Mouse (Mus musculus) CD8-positive naive resting alpha-beta T cell, adult 2 months (primary cell): ENCODE results near the gene Cactin.

ENCODE experiments used
- DNase-seq, 2 experiments: peaks; one replicate each; pipeline ENCODE4 v3.0.0; 2022; ENCODE audit warnings: low read depth in 2 of 2, low spot score in 2 of 2

The Cactin gene

DNA sequence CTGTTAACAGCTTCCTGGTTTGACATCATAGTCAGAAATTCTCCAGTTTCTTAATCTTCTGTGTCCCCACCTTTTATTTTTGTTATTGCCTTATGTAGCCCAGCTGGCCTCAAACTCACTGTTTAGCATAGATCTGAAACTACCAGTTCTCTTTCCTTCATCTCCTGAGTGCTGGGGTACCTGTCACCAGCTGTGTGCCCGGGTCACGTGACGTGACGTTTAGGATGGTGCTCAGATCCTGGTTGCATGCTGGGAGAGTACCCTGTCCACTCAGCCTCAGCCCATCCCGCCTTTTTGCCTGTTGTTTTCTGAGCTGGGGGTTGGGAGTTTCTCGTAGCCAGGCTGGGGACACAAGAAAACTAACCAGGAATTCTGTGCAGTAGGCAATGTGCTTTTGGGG is 23.7 kb upstream of the Cactin start:
- DNase-seq, result no peak

DNA sequence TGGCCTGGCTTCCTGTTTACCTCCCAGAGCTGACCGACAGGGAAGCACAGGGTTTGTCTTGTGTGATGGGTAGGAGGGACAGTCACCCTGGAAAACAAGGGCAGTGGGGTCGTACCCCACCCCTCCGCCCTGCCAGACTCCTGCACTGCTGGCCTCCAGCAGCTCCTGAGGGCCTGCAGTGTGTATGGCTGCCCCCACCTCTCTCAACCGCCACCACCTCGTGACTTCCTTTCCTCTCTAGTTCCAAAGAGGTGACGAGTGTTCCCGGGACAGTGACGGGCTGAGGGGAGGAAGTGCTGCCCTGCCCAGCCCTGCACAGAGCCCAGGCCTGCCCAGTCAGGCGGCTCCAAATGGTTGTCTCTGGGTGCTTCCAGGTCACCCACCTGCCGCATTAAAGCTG is 23.1 kb upstream of the Cactin start:
- DNase-seq, result peak; percentile 56 to 64

DNA sequence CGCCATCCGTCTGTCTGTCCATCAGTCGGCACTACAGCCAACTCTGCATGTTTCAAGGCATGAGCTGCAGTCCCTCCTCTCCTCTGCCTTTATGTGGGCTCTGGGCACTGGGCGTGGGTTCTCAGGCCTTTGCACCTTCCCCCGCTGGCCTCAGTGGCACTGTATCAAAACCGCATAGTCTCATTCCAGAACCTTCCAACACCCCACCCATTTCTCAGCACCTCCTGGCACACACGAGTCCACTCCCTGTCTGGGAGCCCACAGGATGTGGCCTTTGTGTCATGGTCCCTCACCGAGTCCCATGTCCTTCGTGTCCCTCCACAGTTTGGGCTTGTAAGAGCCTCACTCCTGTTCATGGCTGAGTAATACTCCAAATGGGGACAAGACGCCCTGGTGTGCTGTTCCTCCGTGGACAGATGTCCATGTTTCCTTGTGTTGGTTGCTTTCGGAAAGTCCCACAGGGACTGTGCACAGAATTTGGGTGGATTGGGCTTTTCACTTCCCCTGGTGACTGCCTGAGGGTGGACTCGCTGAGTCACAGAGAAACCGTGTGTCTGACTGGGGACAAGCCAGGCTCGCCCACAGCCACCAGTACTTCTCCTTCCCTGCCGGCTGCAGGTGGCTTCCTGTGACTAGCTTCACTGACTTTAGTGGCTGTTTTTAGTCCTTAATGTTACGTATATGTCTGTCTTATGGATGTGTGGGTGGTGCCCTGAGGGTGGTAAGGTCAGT is 22.4 kb upstream of the Cactin start:
- peak in 1 of 2 experiments; percentile 42 for DNase-seq

DNA sequence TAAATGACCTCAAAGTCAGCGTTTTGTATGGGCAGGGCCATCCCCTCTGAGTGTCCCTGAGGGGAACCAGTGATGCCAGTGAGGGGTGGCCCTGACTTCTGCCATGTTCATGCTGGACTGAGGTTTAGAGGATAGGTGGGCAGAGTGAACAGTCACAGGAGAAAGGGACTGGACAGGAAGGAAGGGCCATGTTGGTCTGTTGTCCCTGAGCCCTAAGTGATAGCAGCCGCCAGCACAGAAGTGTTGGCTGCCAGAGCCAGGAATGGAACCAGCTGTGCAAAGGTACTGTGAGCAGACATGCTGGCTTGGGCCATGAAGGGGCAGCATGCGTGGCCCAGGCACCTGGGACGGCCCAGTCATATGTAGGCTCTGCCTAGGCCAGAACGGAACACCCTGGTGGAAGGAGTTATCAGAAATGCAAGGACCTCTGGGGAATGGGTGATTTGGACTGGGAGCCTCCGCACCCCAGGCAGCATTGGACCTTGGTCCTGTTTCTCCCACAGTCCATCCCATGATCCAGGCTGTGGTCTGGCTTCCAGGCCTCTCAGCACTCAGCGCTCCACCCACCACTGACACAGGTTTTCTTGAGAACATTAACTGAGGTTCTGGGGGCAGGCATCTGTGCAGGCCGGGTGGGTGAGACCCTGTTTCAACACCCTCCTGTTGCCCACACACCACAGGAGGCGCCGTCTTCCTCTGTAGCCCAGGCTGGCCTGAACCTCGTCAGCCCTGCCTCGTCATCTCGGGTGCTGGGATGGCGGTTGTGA is 21.1 kb upstream of the Cactin start:
- no peak for DNase-seq

DNA sequence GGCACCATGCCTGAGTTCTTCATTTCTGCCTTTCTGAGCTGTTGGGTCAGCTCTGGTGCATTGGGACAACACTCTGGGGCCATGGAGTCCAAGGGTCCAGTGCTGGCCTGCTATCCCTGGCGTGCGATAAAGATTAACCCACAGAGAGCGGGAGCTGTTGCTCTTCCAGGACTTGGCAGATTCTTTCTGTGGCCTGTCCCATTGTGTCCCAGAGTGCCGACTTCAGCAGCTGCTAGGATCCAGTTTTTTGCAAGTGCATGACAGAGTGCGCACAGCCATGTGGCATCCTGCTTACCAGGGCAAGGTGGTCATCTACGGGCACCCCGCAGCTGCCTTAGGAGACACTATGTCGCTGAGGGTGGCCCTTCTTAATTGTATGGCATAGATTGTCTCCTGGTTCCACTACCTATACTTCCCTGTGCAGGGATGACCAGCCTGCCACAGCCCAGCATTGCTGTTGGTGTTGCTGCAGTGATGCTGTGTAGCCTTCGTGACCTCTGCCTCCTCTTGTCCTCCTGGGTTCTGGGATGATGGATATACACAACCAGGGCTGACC is 20.5 kb upstream of the Cactin start:
- DNase-seq, result no peak

DNA sequence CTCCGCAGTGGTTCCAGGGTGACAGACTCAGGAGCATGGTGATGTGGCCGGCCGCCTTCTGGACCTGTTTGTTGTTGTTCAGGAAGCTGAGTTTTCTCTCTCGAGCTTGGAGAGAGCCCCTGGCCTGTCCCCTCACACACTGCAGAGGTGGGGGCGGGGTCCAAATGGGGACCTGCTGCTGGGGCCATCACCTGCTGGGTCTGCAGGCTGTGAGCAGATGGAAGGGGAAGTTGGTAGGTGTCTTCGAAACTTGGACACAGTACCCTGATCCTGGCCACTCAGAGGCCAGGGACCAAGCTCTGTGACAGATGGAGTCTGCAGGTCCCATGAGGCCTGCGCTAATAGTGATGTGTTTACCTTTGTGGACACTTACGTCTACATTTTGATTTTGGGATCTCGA is 19.6 kb upstream of the Cactin start:
- no peak for DNase-seq

DNA sequence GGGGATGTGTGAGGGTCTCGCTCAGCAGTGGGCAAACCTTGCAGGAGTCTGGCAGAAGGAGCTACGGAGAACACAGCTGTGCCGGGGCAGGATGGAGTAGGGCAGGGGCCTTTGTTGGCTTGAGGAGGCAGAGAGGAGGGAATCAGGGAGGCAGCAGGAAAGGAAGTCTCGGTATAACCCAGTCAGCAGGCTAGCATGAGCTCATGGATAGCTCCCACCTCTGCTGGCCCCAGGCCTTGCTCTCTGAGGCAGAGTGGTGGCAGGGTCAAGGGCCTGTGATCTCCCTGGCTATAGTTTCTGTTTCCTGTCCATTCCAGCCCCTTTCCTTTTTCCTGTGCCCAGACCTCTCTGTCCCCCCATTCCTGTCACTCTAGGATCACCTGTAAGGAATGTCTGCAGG is 18.6 kb upstream of the Cactin start:
- no peak for DNase-seq

DNA sequence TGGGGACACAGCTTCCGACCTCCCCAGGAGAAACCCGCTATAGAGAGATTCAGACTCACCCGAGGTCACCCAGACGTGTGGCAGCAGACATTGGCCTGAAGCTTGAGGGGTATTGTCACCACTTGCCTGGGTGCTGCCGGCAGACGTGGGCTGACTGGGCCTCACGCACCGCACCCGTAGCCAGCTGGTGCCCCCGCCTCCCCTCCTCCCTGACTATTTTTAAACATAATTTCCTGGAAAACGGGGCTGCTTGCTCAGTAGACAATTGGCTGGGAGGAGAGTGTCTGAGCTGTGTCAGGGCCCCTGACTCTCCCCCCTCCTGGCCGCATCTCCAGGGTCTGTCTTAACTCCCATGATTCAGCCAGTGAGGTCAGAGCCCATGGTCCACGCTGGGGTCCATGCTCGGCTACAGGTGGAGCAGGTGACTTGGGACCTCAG is 18.1 kb upstream of the Cactin start:
- DNase-seq, result no peak

DNA sequence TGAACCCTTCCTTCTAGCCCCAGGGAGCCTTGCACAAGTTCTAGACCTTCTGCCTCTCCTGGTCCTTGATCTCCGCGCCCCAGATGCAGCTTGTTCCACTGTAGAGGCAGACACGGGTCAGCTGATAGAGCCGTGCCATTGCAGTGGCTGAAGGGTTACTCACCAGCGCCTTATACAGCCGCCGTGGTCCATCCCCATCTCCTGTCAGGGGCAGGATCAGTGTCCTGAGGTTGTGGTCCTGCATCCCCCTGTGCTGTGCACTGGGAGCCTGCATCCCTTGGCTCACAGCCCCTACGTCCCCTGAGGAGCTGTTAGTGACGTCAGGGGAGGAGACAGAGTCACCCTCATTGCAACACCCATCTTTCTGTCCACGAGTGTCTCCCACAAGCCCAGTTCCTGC is 17.6 kb upstream of the Cactin start:
- no peak for DNase-seq

DNA sequence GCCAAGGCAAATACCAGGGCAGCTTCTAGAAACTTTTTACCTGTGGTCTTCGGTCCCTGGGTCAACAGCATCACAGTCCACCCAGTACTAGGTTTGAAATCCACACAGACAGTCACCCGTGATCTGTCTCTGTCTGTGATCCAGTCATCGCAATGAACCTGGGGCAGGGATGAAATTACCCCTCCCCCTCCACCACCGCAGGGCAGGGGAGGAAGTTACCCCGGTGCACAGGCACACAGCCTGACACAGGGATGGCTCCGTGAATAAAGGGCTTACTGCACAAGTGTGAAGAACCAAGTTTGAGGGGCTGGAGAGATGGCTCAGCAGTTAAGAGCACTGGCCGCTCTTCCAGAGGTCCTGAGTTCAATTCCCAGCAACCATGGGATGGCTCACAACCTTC is 17.1 kb upstream of the Cactin start:
- DNase-seq, result peak in 1 of 2 experiments; percentile 42

DNA sequence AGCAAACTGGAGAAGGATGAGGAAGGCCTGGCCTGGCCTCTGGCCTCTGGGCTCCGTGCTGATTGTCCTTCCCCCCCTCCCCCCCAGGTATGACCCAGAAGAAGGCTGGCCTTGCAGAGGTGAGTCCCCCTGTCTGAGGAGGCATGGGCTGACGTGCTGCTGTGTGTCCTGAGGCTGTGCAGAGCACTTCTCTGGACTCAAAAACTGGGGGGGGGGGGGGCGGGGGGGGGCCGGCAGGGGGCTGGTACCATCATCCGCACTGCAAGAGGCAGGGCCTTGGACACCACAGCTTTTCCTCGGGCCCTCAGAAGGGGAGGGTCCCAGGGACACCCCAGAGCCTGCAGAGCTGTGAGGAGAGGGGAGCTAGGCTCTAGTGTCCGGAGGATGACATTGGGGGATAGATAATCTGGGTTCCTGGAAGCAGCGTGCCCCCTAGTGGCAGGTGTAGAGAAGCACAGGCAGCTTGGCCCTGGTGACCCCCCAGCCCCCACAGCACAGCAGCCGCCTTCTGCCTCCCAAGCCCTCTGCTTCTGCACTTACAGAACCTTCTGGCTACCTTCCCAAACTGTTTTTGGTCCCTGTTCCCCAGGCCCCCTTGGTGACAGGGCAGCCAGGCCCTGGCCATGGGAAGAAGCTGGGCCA is 16.2 kb upstream of the Cactin start:
- peak; percentile 62 to 69 for DNase-seq

DNA sequence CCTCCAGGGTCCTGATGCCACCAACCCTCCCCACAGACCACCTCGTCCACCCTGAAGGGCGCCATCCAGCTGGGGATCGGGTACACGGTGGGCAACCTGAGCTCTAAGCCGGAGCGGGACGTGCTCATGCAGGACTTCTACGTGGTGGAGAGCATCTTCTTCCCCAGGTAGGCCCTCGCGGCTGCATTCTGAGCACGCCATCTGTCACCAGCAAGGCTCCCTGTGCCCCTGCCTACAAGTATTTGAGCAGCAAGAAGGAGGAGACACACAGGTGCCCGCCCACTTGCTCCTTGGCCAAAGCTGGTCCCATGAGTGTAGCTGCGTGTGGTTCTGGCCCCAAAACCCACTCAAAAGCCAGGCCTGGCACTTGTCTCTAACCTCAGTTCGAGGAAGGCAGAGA is 15.2 kb upstream of the Cactin start:
- DNase-seq, result no peak

DNA sequence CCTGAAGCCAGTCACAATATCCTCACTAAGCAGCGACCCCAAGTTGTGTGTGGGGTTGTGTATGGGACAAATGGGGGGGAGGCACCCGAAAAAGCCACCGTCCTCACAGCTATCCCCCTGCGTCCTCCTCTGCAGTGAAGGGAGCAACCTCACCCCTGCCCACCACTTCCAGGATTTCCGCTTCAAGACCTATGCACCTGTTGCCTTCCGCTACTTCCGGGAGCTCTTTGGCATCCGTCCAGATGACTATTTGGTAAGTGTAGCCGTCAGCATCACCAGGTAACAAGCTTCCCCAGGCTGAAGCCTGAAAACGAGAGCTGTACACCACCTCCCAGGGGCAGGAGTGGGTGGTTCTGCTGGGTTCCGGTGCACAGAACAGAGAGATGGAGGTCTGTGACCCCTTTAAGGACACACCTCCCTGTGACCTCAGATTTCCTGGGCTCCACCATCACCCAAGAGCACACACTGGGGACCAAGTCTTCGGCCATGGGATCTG is 14.7 kb upstream of the Cactin start:
- no peak for DNase-seq

DNA sequence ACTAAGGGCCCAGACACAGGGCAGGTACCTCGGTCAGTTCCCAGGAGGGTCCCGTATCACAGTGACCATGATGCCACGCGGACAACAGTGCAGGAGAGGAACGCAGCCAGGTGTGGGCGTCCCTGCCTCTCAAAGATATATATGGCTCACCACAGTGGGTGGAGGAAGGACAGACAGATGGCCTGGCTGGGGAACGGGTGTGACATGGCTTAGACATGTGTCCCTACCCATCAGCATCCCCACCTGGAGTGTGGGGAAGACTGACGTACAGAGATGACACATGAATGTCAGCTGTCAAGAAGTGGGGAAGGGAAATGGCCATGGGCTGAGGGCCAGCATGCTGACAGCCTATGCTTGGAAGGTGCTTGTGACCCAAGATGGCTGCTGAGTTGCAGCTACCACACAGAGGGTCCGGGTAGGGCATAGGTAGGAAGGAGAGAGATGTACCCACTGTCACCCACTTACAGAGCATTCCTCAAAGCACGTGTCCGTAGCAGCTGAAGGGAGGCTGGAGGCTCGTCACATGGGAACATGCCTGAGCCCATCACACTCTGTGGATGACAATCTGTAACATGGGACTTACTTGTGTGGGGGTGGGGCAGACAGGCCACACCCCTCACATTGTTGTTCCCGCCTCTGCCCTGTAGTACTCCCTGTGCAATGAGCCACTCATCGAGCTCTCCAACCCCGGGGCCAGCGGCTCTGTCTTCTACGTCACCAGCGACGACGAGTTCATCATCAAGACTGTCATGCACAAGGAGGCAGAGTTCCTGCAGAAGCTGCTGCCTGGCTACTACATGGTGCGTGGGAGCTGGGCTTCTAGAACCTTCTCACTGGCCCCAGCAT is 13.8 kb upstream of the Cactin start:
- no peak for DNase-seq

DNA sequence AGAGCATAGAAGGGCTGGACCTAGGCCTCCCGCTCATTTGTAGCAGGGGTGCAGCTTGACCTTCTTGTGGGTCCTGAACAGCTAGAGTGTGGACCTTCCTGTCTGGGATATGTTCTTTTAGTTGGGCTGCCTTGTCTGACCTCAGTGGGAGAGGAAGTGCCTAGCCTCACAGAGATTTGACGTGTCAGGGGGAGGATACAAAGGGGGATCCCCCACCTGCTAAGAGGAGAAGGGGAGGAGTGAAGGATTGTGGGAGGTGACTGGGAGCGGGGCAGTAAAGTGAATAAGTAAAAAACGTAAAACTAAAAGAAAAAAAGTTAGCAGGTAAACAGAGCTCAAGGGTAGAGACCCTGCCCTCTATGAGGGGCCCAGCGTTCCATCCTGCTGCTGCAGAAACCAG is 11.3 kb upstream of the Cactin start:
- DNase-seq, result no peak

DNA sequence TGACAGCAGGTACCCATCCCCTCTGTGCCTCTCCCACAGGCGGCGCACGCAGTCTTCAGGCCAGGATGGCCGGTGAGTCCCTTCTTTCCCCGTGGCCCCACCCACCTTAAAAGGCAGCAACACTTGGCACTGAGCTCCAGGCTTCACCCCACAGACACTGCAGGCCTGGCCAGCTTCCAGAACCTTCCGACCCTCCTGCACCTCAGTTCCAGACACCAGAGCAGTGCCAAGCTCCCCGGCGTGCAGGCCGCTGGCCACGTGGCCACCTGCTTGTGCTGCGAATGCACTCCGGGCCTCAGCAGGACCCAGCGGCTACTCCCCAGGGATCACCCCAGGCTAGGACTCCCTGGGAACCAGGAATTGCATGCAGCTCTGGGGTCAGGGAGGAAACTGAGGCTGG is 7.3 kb upstream of the Cactin start:
- no peak for DNase-seq

DNA sequence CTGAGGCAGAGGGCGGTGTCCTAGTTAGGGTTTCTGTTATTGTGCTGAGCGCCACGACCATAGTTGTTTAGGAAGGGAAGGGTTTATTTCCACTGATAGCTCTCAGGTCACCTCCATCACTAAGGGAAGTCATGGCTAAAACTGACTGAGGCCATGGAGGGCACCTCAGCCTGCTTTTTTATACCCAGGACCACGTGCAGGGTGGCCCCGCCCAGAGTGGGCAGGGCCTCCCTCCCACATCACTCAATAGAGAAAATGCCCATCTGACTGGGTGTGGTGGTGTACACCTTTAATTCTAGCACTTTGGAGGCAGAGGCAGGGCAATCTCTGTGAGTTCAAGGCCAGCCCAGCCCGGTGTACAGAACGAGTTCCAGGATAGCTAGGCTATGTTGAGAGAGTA is 6.7 kb upstream of the Cactin start:
- DNase-seq, result no peak

DNA sequence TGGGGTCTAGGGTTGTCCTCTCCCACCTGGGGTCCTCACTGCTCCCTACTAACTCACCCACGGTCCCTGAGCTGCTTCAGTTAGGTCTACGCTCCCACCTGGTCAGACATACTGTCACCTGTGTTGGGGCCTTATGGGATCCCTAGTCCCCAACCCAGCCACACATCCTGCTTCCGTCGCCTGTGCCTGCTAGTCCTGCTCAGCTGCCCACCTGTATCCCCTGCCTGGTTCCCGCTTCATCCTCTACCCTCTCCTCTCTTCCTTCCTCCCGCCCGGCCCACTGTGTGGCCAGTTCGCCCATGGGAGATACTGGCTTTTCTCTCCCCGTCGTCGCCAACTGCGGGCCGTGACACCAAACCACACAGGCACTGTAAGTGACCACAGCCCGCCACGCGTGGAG is 5.3 kb upstream of the Cactin start:
- DNase-seq, result no peak

DNA sequence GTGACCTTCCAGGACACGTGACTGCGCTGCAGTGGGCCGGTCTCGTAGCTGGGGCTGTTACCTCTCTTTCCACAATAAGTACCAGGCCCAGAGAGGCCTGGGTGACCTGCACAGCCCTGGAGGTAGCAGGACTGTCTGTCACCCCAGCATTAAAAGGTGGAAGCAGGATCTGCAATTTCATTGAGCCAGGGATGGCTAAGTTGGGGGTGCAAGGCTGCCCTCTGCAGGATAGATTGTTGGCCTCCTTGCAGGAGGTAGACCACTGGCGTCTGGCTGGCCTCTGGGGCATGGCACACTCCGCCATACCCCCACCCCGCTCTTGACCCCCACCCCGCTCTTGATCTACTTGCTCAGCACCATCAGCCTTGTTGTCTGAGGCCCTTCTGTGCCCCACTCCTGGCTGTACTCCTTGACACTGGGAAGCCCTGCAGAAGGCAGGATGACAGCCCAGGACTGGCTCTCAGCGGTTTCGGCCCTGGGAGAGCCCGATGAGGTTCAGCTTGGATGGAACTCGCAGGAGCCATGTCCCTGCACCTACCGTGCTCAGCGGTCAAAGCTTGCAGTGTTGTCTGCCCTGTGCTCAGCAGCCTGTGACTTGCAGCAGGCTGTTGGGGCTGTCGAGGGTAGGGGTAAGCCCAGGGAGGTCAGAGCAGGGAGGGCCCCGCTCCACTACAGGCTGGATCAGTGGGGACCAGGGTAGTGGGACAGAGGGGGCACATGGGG is 4.4 kb upstream of the Cactin start:
- no peak for DNase-seq

DNA sequence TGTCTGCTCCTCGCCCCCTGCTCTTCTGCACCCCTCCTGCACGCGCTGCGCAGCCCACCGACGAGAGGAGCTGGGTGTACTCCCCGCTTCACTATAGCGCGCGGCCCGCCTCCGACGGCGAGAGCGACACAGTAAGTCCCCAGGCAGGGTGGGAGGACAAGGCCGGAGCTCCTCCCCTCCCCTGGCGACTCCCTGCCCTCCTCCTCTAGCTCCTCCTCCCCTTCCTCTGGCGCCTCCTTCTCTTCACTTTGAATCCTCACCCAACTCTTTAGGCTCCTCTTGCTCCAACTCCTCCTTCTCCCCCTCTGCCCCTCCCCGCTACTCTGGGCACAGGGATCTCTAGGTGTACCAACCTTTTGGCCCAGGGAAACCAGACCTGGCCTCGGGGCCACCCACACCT is 3.6 kb upstream of the Cactin start:
- no peak for DNase-seq
